Mouse (Mus musculus) Muller cell, postnatal 12 days (primary cell): ENCODE results near the gene Taar3.

Experiments used
- DNase-seq: peaks from one replicate; pipeline ENCODE4 v3.0.0-alpha.2; 2015; ENCODE audit errors: inconsistent ontology term

The Taar3 gene

GRCm38 (mm10) chr10:23999639-24000038 lies 50.3 kb downstream of the Taar3 start, which contains the start of gene Taar7b:
Gene Taar7b, plus strand, starts transcription at chr10:23999939.
- no peak for DNase-seq
